Mouse (Mus musculus): ENCODE results near the gene Fntb.

The Fntb gene

GRCm38 (mm10) chr12:76961052-76961931, 195.9 kb downstream of the Fntb start:
- DNase-seq = peak; percentile 41

- DNase-seq = peak; percentile 100
Measured at GRCm38 (mm10) chr12:76961932-76962891, 196.8 kb downstream of the Fntb start, which contains the start of gene Max. TSS of gene Max (minus strand) at chr12:76962201.

GRCm38 (mm10) chr12:76965089-76965488, 199.7 kb downstream of the Fntb start:
- DNase-seq = no peak

GRCm38 (mm10) chr12:76965876-76966275, 200.5 kb downstream of the Fntb start:
- DNase-seq = no peak

All from kidney, adult 11 months (tissue).